Mouse (Mus musculus) heart, postnatal 36 days (tissue): ENCODE measurements around the gene Scube1. TPM values are rescaled to one million over a fixed set of nuclear protein-coding genes. Genes with fewer than 3 reads are reported as not detected.
A peak's percentile ranks its signal among the peaks of the same experiment; 100 is the strongest.

Source experiments
- DNase-seq, 2 experiments: peaks; one replicate each; pipeline ENCODE4 v3.0.0; 2021 to 2022
- intact Hi-C: fragments of 180-260 bp; cut with DNase I; formaldehyde crosslinking; loops from one replicate; pipeline ENCODE4 v1.15.1; 2025
- total RNA-seq, 2 experiments: library from RNA; stranded (reverse); gene quantifications; 2 replicates each; pipeline ENCODE4 v1.2.3; 2021

Scube1 gene
- total RNA-seq, 2 experiments from 2014 or later, result 1.3 TPM

GRCm38 (mm10) chr15:83571636-83572035, 153.2 kb downstream of the Scube1 start:
- intact Hi-C loops, result no loop called here
- no peak for DNase-seq

GRCm38 (mm10) chr15:83570641-83571040, 154.2 kb downstream of the Scube1 start:
- intact Hi-C loops, result no loop called here
- DNase-seq, result no peak

DNA sequence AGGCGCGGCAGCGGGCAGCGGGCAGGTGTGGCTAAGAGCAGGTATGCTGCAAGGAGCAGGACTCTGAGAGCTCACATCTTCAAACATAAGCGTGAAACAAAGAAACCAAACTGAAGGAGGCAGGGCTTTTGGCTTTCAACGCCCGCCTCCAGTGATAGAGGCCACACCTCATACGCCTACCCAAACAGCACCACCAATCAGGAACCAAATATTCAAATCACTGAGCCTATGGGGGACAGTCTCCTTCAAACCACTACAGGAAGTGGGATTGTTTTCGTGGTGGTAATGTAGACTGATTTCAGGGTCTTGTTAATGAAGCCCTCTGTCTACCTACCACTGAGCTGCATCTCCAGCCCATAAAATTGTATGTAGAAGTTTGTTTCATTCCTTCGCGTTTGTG, 155.1 kb downstream of the Scube1 start:
- intact Hi-C loops, result no loop called here
- no peak for DNase-seq

GRCm38 (mm10) chr15:83568544-83568943, 156.3 kb downstream of the Scube1 start:
- DNase-seq, result no peak
- intact Hi-C loops, result no loop called here

DNA sequence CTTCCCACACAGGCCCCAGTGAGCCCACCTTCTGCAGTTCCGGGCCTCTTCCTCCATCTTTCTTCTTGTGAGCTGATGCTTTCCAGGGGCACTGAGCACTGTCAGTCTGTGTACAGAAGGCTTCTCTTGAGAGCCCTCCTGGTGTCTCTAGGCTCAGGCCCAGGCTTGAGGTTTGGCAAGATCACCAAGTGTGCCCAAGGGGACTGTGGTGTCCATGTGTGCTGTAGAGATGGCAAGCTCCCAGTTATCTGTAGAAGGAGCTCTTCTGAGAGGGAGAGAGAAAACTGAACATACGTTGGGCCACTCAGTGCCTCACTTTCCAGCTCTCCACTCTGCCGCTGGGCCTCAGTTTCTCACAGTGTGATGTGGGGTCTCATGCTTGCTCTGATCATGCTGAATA, 157.1 kb downstream of the Scube1 start:
- intact Hi-C loops, result no loop called here
- no peak for DNase-seq

DNA sequence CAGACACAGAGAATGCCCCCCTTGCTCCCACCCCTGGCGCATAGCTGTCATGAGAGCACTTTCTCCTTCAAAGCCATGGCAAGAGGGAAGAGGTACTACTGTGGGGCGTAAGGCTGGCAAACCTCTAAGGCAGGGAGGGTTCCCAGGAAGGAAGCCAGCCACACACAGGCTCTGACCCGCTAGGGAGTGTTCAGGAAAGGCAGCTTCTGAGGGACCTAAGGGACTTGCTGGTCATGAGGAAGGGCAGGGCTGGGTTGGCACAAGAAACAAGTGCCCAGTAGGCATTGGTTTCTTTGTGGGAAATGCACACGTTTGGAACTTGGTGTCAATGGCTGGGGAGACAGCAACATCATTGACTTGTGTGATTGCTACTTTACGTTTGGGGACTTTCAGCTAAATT, 158.8 kb downstream of the Scube1 start:
- intact Hi-C loops, result no loop called here
- DNase-seq, result no peak

DNA sequence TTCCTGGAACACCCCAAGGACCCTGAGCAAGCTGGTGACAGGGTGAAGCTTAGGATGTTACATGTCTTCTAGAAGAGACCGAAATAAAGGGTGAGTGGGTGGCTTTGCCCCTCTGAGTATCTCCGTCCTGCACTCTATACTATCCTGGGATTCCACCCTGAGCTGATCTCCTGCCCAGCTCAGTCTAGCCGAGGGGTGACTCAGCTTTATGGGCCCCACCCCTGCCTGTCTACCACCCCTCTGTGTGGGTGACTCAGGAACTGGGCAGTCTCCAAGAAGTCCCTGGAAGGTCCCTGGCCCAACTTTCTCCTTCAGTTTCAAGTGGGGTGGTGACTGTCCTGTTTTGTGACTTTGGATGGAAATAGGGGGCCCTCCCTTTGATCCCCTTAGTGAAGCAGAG, 159.4 kb downstream of the Scube1 start:
- DNase-seq, result peak; percentile 36 to 40
- intact Hi-C loops, result loop anchor here (2.0 kb wide), 1 partner anchor 41 kb away; no protein-coding TSS in a partner anchor

DNA sequence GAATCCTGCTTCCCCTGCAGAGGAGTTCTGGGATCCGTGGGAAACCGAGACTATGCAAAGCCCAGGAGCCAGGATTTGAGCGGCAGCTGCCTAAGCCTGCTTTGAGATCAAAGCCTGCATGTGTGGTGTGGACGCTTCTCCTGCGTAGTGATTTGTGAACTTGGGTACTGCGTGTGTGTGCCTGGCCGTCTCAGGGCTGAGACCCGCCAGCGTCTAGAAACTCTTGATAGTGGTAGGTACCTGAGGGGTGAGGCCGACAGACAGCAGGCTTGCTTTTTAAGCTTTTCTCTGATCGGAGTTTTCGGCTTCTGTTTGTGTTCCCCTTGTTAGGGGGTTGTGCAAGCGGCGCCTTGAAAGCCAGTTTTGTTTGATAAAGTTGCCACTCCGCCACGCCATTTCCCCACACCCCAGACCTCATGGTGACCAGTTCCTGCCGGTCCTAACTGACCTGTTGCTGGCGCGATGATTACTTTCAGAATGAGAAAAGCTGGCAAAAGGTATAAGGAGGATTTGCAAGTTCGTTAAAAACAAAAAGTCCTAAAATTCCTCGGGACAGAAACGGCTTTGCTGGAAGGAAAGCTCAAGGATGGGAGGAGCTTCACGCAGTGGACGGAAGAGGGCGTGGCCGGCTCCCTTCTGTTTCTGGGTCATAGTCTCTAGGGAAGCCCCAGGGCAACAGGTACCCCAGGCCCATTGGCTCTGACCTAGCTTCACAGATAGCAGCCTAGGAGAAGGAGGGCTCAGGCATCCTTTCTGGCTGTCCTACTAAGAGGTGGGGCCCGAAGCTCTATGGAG, 160.8 kb downstream of the Scube1 start:
- intact Hi-C loops, result loop anchor here (2.0 kb wide), 1 partner anchor 39 kb away; no protein-coding TSS in a partner anchor
- peak; percentile 60 to 69 for DNase-seq

DNA sequence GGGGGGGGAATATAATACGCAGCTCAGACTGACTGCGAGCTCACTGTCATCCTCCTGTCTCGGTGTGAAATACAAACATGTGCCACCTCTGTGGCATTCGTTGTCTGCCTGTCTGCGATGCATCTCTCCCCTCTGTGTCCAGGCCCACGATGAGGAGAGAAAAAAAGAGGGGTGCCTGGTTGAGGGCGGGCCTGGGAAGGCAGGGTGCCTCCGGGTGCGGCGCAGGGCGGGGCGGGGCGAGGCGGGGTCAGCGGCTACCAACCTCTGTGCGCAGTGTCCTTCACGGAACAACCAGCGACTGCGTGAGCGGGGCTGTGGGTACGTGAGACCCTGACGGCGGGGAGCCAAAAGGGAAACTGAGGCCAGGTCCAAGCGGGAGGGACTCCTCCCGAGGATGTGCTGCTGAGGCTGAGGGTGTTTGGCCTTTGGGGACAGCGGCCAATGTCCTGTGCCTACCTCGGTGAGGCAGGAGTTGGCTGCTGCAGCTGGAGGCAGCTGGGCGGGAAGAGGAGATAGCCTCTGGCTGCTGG, 161.4 kb downstream of the Scube1 start, which contains the start of the genes Tspo and Mcat:
Gene Tspo, plus strand, starts transcription at position 266 of the 530 bp plus-strand sequence.
Gene Mcat, minus strand, starts transcription at position 461 of the 530 bp plus-strand sequence.
- peak; percentile 75 to 78 for DNase-seq
- intact Hi-C loops, result no loop called here

- intact Hi-C loops, result no loop called here
- DNase-seq, result peak; percentile 84 to 87
Observed at GRCm38 (mm10) chr15:83562626-83563270, 162.1 kb downstream of the Scube1 start.

DNA sequence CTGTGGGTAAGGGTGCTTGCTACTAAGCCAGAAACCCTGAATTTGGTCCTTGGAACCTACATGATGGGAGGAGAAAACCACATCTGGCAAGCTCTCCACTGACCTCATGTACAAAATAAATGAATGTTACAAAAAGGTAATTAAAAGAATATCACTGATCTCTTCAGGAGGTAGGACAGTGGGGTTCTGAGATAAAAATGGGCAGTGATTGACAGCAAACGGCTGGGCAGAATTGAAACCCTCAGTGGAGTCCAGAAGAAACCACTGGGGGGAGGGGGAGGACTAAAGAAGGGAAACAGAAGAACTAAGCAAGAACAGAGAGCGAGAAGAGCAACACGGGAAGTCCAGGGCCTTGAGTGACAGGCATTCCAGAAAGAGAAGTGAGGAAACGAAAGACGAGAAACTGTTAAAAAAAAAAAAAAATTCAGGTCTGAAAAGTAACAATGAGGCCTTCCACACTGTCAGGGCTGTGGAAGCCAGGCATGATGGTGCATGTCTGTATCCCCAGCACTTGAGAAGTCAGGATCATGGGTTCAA, 163.8 kb downstream of the Scube1 start:
- intact Hi-C loops, result no loop called here
- no peak for DNase-seq

DNA sequence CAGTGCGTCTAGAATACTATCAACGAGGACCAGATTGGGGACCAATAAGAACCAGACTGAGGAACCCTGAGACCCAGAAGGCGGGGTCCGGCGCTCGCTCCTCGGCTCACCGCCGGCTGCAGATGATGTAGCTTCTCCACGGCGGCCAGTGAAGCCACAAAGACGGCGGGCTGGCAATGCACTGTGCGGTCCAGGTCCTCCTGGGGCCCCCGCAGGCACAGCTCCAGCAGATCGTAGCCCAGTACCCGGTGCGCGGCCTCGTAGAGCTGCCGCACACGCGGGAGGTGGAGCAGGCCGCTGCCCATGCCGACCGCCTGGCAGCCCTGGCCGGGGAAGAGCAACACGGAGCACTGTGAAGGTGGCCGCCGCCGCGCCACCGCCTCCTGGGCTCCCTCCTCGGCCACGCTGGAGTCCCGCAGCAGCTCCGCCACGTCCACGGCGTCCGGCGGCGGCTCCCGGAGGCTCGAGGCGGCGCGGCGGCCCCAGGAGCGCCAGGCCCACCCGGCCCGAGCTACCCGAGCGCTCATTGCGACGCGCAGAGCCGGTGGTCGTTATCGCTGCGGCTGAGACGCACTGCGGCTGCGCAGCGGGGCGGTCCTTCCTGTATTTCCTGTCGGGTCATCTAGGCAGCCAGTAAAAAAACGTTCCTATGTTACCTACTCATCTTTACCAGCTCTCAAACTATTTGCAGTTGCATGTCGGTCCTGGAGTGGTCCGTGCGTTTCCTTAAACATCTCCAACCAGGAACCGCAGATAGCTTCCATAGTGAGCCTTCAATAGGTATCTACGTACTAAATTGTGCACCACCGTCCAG, 169.5 kb downstream of the Scube1 start:
- DNase-seq, result peak; percentile 87 to 90
- intact Hi-C loops, result no loop called here

Other genes with a start within 250 kb of the Scube1 start
- gene Ttll1, start 214.1 kb downstream of the Scube1 start, total RNA-seq, result 10 to 100 TPM; 47.3 to 53.2 TPM
- 10 to 100 TPM; 11.6 to 13.1 TPM for gene Bik, start 198.2 kb downstream of the Scube1 start, total RNA-seq
- 10 to 100 TPM; 60.2 to 68.3 TPM for gene Tspo, start 161.4 kb downstream of the Scube1 start, total RNA-seq
- gene Mcat, start 161.2 kb downstream of the Scube1 start, total RNA-seq, result 10 to 100 TPM; 37.8 to 39.3 TPM
- 1 to 10 TPM; 5.6 to 6.5 TPM for gene Ttll12, start 129.9 kb downstream of the Scube1 start, total RNA-seq
- gene Mpped1, start 54.4 kb upstream of the Scube1 start, total RNA-seq, result not detected